Mouse (Mus musculus) hindbrain, embryonic 12.5 days (tissue): ENCODE results near the gene Syndig1. TPM values are rescaled to one million over a fixed set of nuclear protein-coding genes. Genes with fewer than 3 reads are reported as not detected.

Experiments
- ATAC-seq: fragments of 200-750 bp; cut with Nextera tagmentation; 2 replicates; pipeline ENCODE4 v1.8.0; 2017; ENCODE audit warnings: moderate TSS enrichment; ENCODE audit not compliant: low FRiP score
- H3K27ac ChIP-seq: fragments of 300-500 bp; sonication (generic); 2 replicates; pipeline ENCODE4 v1.5.1; 2016; ENCODE audit warnings: mild to moderate bottlenecking
- H3K27me3 ChIP-seq: fragments of 300-500 bp; sonication (generic); 2 replicates; pipeline ENCODE4 v1.6.1; 2016; ENCODE audit warnings: mild to moderate bottlenecking
- H3K36me3 ChIP-seq: fragments of 300-500 bp; sonication (generic); 2 replicates; pipeline ENCODE4 v1.6.1; 2016; ENCODE audit warnings: mild to moderate bottlenecking
- H3K4me1 ChIP-seq: fragments of 300-500 bp; sonication (generic); 2 replicates; pipeline ENCODE4 v1.6.1; 2016
- H3K4me2 ChIP-seq: fragments of 300-500 bp; sonication (generic); replicated peaks from 2 replicates; pipeline ENCODE4 v1.6.1; 2016; ENCODE audit warnings: mild to moderate bottlenecking
- H3K4me3 ChIP-seq: fragments of 300-500 bp; sonication (generic); 2 replicates; pipeline ENCODE4 v1.5.1; 2016; ENCODE audit warnings: mild to moderate bottlenecking
- H3K9ac ChIP-seq: fragments of 300-500 bp; sonication (generic); 2 replicates; pipeline ENCODE4 v1.6.1; 2016; ENCODE audit warnings: mild to moderate bottlenecking, moderate library complexity
- H3K9me3 ChIP-seq: fragments of 300-500 bp; sonication (generic); replicated peaks from 2 replicates; pipeline ENCODE4 v1.6.1; 2016; ENCODE audit warnings: mild to moderate bottlenecking
- WGBS: fragments of 180-500 bp; shearing (Covaris S2); methylation state at CpG from one replicate; pipeline ENCODE4 v1.1.7; 2016; 5-methylcytosine and 5-hydroxymethylcytosine counted together
- polyA plus RNA-seq: library from polyadenylated mRNA; unstranded; fragments of >200 nt; fragmentation: Nextera tagmentation; extraction: Ambion mirVana; gene quantifications from 2 replicates; pipeline ENCODE4 v1.2.1, GENCODE M21; 2016

Syndig1 gene
- polyA plus RNA-seq, 1 experiment from 2014 or later = 13.4 TPM

DNA sequence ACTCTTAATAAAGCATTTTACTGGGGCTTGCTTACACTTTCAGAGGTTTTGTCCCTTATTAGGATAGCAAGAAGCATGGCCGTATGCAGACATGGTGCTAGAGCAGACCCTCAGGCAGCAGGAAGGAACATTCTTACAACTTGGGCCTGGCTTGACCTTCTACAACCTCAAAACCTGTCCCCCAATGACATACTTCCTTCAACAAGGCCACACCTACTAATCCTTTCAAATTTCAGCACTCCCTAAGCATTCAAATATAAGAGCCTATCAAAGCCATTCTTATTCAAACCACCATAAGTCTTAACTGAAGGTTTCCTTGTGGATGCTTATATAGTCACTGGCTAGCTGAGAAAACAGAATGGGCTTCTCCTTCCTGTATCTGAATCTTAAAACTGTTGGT is 6.1 kb downstream of the Syndig1 start:
- H3K9ac ChIP-seq = no peak overlapping the region
- peaks cover 13% of the 10 kb centered on the region for H3K4me1 ChIP-seq
- no peak overlapping the region for H3K4me3 ChIP-seq
- no peak for ATAC-seq
- no peak overlapping the region for H3K27ac ChIP-seq
- no peaks in the 10 kb centered on the region for H3K9me3 ChIP-seq
- H3K36me3 ChIP-seq = no peaks in the 10 kb centered on the region
- H3K4me2 ChIP-seq = no peak overlapping the region
- 95% methylated on average over 1 of the region's 1 CpGs for WGBS
- peaks cover 30% of the 10 kb centered on the region for H3K27me3 ChIP-seq

DNA sequence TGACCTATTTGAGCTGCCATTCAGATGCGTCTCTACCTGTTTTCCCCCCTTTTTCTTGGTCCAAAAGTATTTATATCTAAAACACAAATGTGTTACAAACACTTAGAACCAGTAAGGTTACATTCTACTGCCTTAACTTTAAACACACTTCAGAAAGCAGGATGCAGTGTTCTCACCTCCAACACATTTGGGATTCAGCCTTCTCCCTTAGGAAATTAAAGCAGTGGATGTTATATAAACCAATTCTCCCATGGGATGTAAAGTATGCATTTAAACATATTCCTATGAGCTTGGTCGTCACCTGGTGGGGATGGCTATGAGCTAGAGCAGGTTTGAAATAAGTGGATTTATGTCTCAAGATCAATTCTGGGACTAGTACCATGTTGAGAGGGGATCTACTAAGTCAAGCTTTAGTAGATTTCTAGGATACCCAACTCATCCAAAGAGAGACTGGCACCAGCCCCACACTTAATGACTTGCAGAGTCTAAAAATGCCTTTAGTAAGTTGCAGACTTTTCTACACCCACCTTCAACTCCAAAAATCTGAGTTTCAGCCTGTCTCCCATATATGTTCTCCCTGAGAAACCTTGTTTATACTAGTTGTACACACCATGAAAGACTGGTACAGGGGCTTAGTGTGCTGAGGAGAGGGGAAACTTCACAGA is 7.6 kb downstream of the Syndig1 start:
- no peak for ATAC-seq
- Histone ChIP-seq H3K9me3 (no peaks in the 10 kb centered on the region), H3K27ac (no peak overlapping the region), H3K9ac (no peak overlapping the region), H3K4me3 (no peak overlapping the region), H3K27me3 (peaks cover 15% of the 10 kb centered on the region), H3K4me2 (no peak overlapping the region), H3K36me3 (no peaks in the 10 kb centered on the region), H3K4me1 (peaks cover 10% of the 10 kb centered on the region)
- WGBS = 78% methylated on average over 2 of the region's 2 CpGs

DNA sequence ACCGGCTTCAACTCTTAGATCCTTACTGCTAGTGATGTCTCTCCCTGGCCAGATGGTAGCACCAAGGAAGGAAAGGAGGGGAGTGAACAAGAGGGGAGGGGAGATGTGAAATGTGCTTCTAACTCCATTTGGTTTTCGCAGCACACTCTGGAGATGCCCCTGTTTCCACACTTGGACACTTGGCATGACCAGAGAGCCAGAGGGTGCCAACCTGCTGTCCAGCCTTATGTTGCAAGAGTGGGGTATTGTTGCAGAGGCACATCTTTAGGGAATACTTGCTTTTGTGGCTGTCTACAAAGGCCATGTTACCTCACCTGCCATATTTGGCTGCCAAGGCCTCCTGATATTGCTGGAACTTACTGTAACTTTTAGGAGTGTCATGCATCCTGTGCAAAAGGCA is 10.7 kb downstream of the Syndig1 start:
- no peaks in the 10 kb centered on the region for H3K4me1 ChIP-seq
- no peaks in the 10 kb centered on the region for H3K9me3 ChIP-seq
- no peak overlapping the region for H3K4me2 ChIP-seq
- no peak overlapping the region for H3K4me3 ChIP-seq
- no peaks in the 10 kb centered on the region for H3K36me3 ChIP-seq
- H3K27ac ChIP-seq = no peak overlapping the region
- 80% methylated on average over 2 of the region's 2 CpGs for WGBS
- H3K27me3 ChIP-seq = no peaks in the 10 kb centered on the region
- ATAC-seq = no peak
- H3K9ac ChIP-seq = no peak overlapping the region

DNA sequence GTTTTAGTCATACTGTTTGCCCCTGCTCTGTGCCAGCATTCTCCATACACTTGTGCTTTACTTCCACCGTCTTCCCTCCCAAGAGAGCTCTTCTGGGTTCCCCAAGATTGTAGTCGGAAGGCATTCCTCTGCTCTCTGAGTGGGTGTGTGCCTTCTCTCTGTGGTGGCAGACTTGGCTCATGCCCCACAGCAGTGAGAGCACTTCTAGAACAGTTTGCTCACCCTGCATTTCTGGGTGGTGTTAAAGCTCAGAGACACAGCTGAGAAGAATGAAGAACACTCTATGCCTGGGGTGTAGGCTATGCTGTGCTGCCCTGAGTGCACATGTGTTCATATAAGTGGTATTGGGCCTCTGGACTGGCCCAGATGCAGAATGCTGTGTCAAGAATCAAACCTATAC is 15.6 kb downstream of the Syndig1 start:
- H3K27ac ChIP-seq = no peak overlapping the region
- no peak for ATAC-seq
- no peaks in the 10 kb centered on the region for H3K4me1 ChIP-seq
- no peak overlapping the region for H3K9ac ChIP-seq
- no peak overlapping the region for H3K4me3 ChIP-seq
- no peaks in the 10 kb centered on the region for H3K9me3 ChIP-seq
- H3K36me3 ChIP-seq = no peaks in the 10 kb centered on the region
- H3K27me3 ChIP-seq = no peaks in the 10 kb centered on the region
- WGBS = 83% methylated on average over 2 of the region's 2 CpGs
- no peak overlapping the region for H3K4me2 ChIP-seq

DNA sequence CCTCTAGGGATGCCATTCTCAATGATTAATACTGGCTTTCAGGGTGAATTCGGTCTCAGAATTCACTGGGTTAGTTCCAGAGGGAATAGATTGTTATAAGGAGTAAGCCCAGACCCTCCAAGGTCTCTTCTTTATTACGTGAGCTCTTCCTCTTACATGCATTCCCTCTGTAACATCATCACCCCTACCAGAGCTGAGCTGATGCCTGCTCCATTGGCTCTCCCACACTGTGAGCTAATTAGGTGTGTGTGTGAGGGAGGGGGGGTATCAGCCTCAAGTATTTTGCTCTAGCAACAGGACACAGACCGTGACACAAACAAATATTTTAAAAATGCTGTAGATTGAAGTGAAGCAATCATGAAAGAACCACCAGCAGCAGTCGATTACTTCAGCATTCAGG is 19.8 kb downstream of the Syndig1 start:
- Histone ChIP-seq H3K4me1 (no peaks in the 10 kb centered on the region), H3K36me3 (no peaks in the 10 kb centered on the region), H3K4me2 (no peak overlapping the region), H3K9me3 (no peaks in the 10 kb centered on the region), H3K4me3 (no peak overlapping the region), H3K9ac (no peak overlapping the region), H3K27me3 (no peaks in the 10 kb centered on the region), H3K27ac (no peak overlapping the region)
- ATAC-seq = 0 out of 2 replicates have a peak, but pooled peaks have one; percentile 26
- 69% methylated on average over 4 of the region's 4 CpGs for WGBS

DNA sequence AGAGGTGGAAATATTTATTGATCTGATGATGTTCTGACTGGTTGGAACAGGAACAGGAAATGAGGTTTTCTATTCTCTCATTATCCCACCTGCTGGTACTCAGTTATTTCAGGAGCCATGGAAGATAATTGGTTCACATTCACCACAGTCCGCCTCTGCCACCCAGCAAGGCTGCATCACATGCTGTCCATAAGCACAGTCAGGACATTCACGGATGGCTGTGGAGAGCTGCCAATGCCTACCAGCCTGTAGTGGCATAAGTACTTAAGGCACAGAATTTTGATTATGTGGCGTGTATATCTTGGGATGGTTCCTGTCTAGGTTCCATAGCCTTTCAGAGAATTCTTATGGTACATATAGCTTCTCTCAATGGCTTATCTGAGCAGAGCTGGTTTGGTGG is 32.0 kb downstream of the Syndig1 start:
- Histone ChIP-seq H3K9ac (no peak overlapping the region), H3K27me3 (no peaks in the 10 kb centered on the region), H3K36me3 (no peaks in the 10 kb centered on the region), H3K4me1 (no peaks in the 10 kb centered on the region), H3K4me3 (no peak overlapping the region), H3K4me2 (no peak overlapping the region), H3K27ac (no peak overlapping the region), H3K9me3 (no peaks in the 10 kb centered on the region)
- 93% methylated on average over 3 of the region's 3 CpGs for WGBS
- no peak for ATAC-seq

DNA sequence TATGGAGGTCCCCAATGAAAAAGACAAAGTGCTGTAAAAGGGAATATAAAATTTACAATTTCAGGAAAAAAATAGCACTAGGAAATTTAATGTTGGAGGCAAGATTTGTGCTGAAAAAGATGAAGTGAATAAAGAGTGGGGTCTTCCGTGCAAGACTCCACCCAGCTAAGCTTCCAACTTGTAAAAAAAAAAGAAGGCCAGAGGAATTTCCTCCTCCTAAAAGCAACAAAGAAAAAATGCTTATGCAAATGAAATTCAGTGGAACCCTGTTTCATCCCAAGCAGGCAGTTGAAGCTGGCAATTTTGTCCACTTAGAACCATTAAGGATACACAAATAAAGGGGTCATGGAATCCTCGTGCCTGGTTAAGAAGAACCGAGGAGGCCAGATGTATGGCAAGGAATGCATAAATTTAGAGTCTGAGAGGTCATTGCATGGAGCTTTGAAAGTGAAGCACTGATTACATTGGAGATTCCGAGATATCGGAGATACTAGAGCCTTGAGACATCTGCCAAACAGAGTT is 37.0 kb downstream of the Syndig1 start:
- WGBS = 66% methylated on average over 5 of the region's 5 CpGs
- H3K4me1 ChIP-seq = no peaks in the 10 kb centered on the region
- H3K9me3 ChIP-seq = no peaks in the 10 kb centered on the region
- no peak overlapping the region for H3K27ac ChIP-seq
- no peak overlapping the region for H3K4me2 ChIP-seq
- no peaks in the 10 kb centered on the region for H3K27me3 ChIP-seq
- no peak overlapping the region for H3K4me3 ChIP-seq
- no peak for ATAC-seq
- H3K9ac ChIP-seq = no peak overlapping the region
- no peaks in the 10 kb centered on the region for H3K36me3 ChIP-seq

DNA sequence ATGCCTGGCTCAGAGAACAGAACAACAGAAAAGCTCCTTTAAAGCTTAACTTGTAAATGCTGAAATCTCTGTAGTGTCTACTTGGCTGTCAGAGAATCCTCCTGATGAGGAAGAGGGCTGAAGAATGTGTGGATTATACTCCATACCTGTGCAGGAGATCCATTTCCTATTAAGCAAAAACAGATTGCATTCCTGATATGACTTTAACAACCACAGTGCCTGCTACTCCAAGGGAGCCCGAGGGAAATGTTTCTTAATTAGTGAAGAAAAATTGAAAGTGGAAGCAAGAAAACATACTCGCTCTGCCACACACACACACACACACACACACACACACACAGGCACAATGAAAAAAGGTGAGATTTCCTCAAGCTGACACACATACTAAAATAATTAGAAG is 41.5 kb downstream of the Syndig1 start:
- ATAC-seq = no peak
- H3K27me3 ChIP-seq = no peaks in the 10 kb centered on the region
- H3K9me3 ChIP-seq = no peaks in the 10 kb centered on the region
- H3K27ac ChIP-seq = no peak overlapping the region
- no peaks in the 10 kb centered on the region for H3K4me1 ChIP-seq
- H3K4me3 ChIP-seq = no peak overlapping the region
- H3K36me3 ChIP-seq = no peaks in the 10 kb centered on the region
- WGBS = 66% methylated on average over 2 of the region's 2 CpGs
- H3K9ac ChIP-seq = no peak overlapping the region
- H3K4me2 ChIP-seq = no peak overlapping the region

DNA sequence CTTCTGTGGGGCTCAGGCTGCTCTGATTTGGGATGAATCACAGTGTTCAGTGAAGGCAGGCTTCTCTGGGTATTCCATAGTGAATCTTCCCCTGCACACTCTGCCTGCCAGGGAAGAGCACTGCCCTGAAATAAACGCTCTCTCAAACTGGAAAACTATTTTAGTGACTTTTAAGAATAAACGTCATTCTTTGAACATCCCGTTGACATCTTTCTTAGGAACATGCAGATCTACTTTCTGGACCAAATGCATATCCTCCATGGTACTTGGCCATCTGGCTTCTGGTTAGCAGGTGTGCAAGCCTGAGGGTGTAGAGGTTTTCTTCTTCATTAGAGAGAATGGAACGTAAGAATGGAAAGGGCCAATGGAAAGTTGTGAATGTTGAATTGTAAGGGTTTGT is 43.5 kb downstream of the Syndig1 start:
- Histone ChIP-seq H3K4me1 (no peaks in the 10 kb centered on the region), H3K9ac (no peak overlapping the region), H3K9me3 (no peaks in the 10 kb centered on the region), H3K36me3 (no peaks in the 10 kb centered on the region), H3K27me3 (no peaks in the 10 kb centered on the region), H3K4me3 (no peak overlapping the region), H3K4me2 (no peak overlapping the region), H3K27ac (no peak overlapping the region)
- no peak for ATAC-seq
- 91% methylated on average over 4 of the region's 4 CpGs for WGBS

DNA sequence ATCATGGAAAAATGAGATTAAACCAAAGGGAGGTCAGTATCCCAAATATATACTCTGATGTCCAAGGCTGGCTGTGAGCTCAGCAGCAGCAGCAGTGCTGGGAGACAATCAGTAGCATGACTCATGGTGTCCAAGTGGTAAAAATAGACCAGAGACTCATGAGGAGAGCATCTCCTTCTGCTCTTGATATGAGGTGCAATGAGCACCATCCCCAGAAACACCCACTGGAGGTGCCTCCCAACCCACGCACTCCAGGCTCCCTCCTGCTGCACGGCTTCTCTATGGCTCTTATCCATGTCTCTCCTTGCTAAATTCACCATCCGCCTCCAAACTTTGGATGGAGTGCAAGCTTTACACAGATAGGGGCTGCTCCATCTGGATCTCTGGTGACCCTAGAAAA is 44.3 kb downstream of the Syndig1 start:
- Histone ChIP-seq H3K27me3 (no peaks in the 10 kb centered on the region), H3K9me3 (no peaks in the 10 kb centered on the region), H3K27ac (no peak overlapping the region), H3K4me1 (no peaks in the 10 kb centered on the region), H3K4me3 (no peak overlapping the region), H3K4me2 (no peak overlapping the region), H3K9ac (no peak overlapping the region), H3K36me3 (no peaks in the 10 kb centered on the region)
- WGBS = 91% methylated on average over 3 of the region's 3 CpGs
- ATAC-seq = no peak

DNA sequence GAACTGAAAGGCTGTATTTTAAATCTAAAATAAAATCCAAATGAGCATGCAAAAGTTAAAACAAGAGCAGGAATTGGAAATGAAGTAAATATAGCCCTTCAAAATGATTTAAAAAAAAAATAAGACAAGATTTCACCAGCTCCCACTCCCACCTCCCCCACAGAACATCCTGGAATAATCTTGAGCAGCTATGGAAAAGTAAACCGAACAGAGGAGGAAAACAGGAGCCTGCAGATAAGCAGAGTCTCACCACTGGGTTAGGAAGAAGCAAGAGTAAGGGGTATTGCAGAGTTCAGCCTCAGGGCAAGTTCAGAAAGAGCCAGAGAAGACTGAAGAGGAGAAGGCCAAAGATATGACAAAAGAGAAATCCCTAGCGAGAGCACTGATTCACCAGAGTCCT is 48.9 kb downstream of the Syndig1 start:
- no peak overlapping the region for H3K4me2 ChIP-seq
- no peaks in the 10 kb centered on the region for H3K36me3 ChIP-seq
- no peaks in the 10 kb centered on the region for H3K4me1 ChIP-seq
- no peak overlapping the region for H3K4me3 ChIP-seq
- H3K9ac ChIP-seq = no peak overlapping the region
- no peaks in the 10 kb centered on the region for H3K9me3 ChIP-seq
- no peak overlapping the region for H3K27ac ChIP-seq
- 90% methylated on average over 2 of the region's 2 CpGs for WGBS
- no peak for ATAC-seq
- no peaks in the 10 kb centered on the region for H3K27me3 ChIP-seq

DNA sequence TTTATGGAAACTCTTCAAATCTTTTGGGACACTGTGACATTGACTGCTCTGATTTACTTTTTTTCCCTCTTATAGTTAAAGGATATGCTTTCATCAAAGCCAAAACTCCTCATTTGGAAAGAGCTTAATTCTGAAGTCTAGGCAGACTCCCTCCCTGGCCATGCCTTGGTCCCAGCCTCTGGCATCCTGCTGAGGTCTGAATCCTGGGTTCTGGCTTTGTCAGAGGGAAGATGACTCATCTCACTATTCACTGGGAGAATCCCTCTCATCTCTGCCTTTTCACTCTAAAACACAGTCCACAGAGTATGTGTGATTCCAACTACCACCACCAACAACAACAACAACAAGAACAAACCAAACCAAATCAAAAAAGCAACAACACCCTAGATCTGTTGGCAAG is 58.6 kb downstream of the Syndig1 start:
- ATAC-seq = no peak
- no peaks in the 10 kb centered on the region for H3K9me3 ChIP-seq
- no peaks in the 10 kb centered on the region for H3K27me3 ChIP-seq

DNA sequence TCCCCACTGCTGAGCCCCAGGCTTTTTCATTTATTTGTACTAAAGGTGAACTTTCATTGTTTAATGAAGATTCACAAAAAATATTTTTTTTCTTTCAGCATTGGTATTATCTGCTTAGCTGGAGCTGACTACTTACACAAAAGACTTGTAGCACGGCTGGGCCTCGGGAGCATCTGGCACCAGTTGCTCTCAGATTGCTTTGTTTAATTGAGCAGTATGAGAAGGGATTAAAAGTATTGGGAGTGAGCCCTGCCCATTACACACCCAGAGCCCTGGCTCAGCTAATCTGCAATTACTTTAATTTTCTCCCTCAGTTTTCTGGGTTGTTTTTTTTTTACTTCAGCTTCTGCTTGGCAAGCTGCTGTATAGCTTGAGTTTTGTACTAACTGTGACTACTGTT is 62.6 kb downstream of the Syndig1 start:
- H3K4me3 ChIP-seq = no peak overlapping the region
- H3K27ac ChIP-seq = no peak overlapping the region
- no peak overlapping the region for H3K9ac ChIP-seq
- no peaks in the 10 kb centered on the region for H3K27me3 ChIP-seq
- WGBS = 61% methylated on average over 2 of the region's 2 CpGs
- ATAC-seq = no peak
- H3K9me3 ChIP-seq = no peaks in the 10 kb centered on the region
- H3K4me1 ChIP-seq = peaks cover 7% of the 10 kb centered on the region; the same call in 1 of the 2 replicates
- no peak overlapping the region for H3K4me2 ChIP-seq
- no peaks in the 10 kb centered on the region for H3K36me3 ChIP-seq

More for the DNA sequence above, 58.6 kb downstream of the Syndig1 start:
- Histone ChIP-seq H3K4me1 (no peaks in the 10 kb centered on the region), H3K4me2 (no peak overlapping the region), H3K27ac (no peak overlapping the region), H3K36me3 (no peaks in the 10 kb centered on the region), H3K9ac (no peak overlapping the region), H3K4me3 (no peak overlapping the region)
